Mouse (Mus musculus) hindbrain, embryonic 16.5 days (tissue): ENCODE measurements around the gene Cdh23. TPM values are rescaled to one million over a fixed set of nuclear protein-coding genes. Genes with fewer than 3 reads are reported as not detected.

Source experiments
- ATAC-seq: fragments of 200-750 bp; cut with Nextera tagmentation; 2 replicates; pipeline ENCODE4 v1.8.0; 2017; ENCODE audit warnings: moderate TSS enrichment, moderate library complexity
- H3K27ac ChIP-seq: fragments of 300-500 bp; sonication (generic); 2 replicates; pipeline ENCODE4 v1.5.1; 2014; ENCODE audit warnings: low read depth, mild to moderate bottlenecking, control low read depth, low read length, moderate library complexity
- H3K27me3 ChIP-seq: fragments of 300-500 bp; sonication (generic); replicated peaks from 2 replicates; pipeline ENCODE4 v1.6.1; 2014; ENCODE audit warnings: low read length; ENCODE audit not compliant: control insufficient read depth, insufficient read depth
- H3K36me3 ChIP-seq: fragments of 300-500 bp; sonication (generic); 2 replicates; pipeline ENCODE4 v1.6.1; 2014; ENCODE audit warnings: mild to moderate bottlenecking, low read length, moderate library complexity, mixed read lengths; ENCODE audit not compliant: control insufficient read depth, insufficient read depth
- H3K4me1 ChIP-seq: fragments of 300-500 bp; sonication (generic); 2 replicates; pipeline ENCODE4 v1.6.1; 2014; ENCODE audit warnings: low read depth, low read length; ENCODE audit not compliant: control insufficient read depth, insufficient read depth
- H3K4me2 ChIP-seq: fragments of 300-500 bp; sonication (generic); 2 replicates; pipeline ENCODE4 v1.6.1; 2014; ENCODE audit warnings: mild to moderate bottlenecking, low read length, control low read depth, moderate library complexity
- H3K4me3 ChIP-seq: fragments of 300-500 bp; sonication (generic); 2 replicates; pipeline ENCODE4 v1.5.1; 2014; ENCODE audit warnings: mild to moderate bottlenecking, low read length, control low read depth, moderate library complexity
- H3K9ac ChIP-seq: fragments of 300-500 bp; sonication (generic); 2 replicates; pipeline ENCODE4 v1.6.1; 2014; ENCODE audit warnings: low read depth, mild to moderate bottlenecking, control low read depth, low read length, moderate library complexity
- H3K9me3 ChIP-seq: fragments of 300-500 bp; sonication (generic); 2 replicates; pipeline ENCODE4 v1.6.1; 2014; ENCODE audit warnings: mild to moderate bottlenecking, low read length, moderate library complexity; ENCODE audit not compliant: control insufficient read depth
- WGBS: fragments of 180-500 bp; shearing (Covaris S2); extraction: QIAGEN DNeasy Blood & Tissue Kit; methylation state at CpG from one replicate; pipeline ENCODE4 v1.1.7; 2014; 5-methylcytosine and 5-hydroxymethylcytosine counted together
- polyA plus RNA-seq: library from polyadenylated mRNA; unstranded; fragments of >200 nt; fragmentation: Nextera tagmentation; extraction: Ambion mirVana; gene quantifications from 2 replicates; pipeline ENCODE4 v1.2.1, GENCODE M21; 2015

Cdh23 gene
- polyA plus RNA-seq, 1 experiment from 2014 or later, result 6.1 TPM

GRCm38 (mm10) chr10:60268738-60269137 lies 427.6 kb downstream of the Cdh23 start:
- H3K4me2 ChIP-seq, result no peak overlapping the region
- no peak for ATAC-seq
- 89% methylated on average over 11 of the region's 11 CpGs for WGBS

GRCm38 (mm10) chr10:60266842-60267401 lies 429.4 kb downstream of the Cdh23 start:
- Histone ChIP-seq H3K4me2 (no peak overlapping the region), H3K9me3 (no peaks in the 10 kb centered on the region), H3K27me3 (no peaks in the 10 kb centered on the region), H3K4me3 (no peak overlapping the region), H3K4me1 (peaks cover 4% of the 10 kb centered on the region), H3K27ac (no peak overlapping the region), H3K9ac (no peak overlapping the region), H3K36me3 (no peaks in the 10 kb centered on the region)
- WGBS, result 89% methylated on average over 8 of the region's 8 CpGs
- no peak for ATAC-seq

More at GRCm38 (mm10) chr10:60268738-60269137, 427.6 kb downstream of the Cdh23 start:
- Histone ChIP-seq H3K27ac (no peak overlapping the region), H3K27me3 (no peaks in the 10 kb centered on the region), H3K4me3 (no peak overlapping the region), H3K9me3 (no peaks in the 10 kb centered on the region), H3K4me1 (no peaks in the 10 kb centered on the region), H3K36me3 (no peaks in the 10 kb centered on the region), H3K9ac (no peak overlapping the region)

GRCm38 (mm10) chr10:60265252-60265651 lies 431.0 kb downstream of the Cdh23 start:
- no peaks in the 10 kb centered on the region for H3K9me3 ChIP-seq
- no peak overlapping the region for H3K4me3 ChIP-seq
- H3K36me3 ChIP-seq, result no peaks in the 10 kb centered on the region
- peaks cover 4% of the 10 kb centered on the region for H3K4me1 ChIP-seq
- H3K9ac ChIP-seq, result no peak overlapping the region
- WGBS, result 71% methylated on average over 10 of the region's 10 CpGs
- H3K4me2 ChIP-seq, result no peak overlapping the region
- no peaks in the 10 kb centered on the region for H3K27me3 ChIP-seq
- no peak for ATAC-seq
- H3K27ac ChIP-seq, result no peak overlapping the region

- 91% methylated on average over 7 of the region's 7 CpGs for WGBS
- ATAC-seq, result no peak
- Histone ChIP-seq H3K36me3 (no peaks in the 10 kb centered on the region), H3K27ac (no peak overlapping the region), H3K4me3 (no peak overlapping the region), H3K9me3 (no peaks in the 10 kb centered on the region), H3K4me1 (peaks cover 4% of the 10 kb centered on the region), H3K9ac (no peak overlapping the region), H3K27me3 (no peaks in the 10 kb centered on the region), H3K4me2 (no peak overlapping the region)
Measured at GRCm38 (mm10) chr10:60263351-60263750, 432.9 kb downstream of the Cdh23 start.

GRCm38 (mm10) chr10:60262386-60262785 lies 433.9 kb downstream of the Cdh23 start:
- H3K4me1 ChIP-seq, result peaks cover 4% of the 10 kb centered on the region
- WGBS, result 12% methylated on average over 3 of the region's 3 CpGs
- no peak overlapping the region for H3K9ac ChIP-seq

GRCm38 (mm10) chr10:60261530-60261929 lies 434.8 kb downstream of the Cdh23 start:
- H3K9ac ChIP-seq, result no peak overlapping the region
- H3K4me2 ChIP-seq, result no peak overlapping the region
- no peak overlapping the region for H3K27ac ChIP-seq
- H3K36me3 ChIP-seq, result no peaks in the 10 kb centered on the region
- no peaks in the 10 kb centered on the region for H3K9me3 ChIP-seq
- no peaks in the 10 kb centered on the region for H3K27me3 ChIP-seq
- no peak overlapping the region for H3K4me3 ChIP-seq
- no peak for ATAC-seq
- 30% methylated on average over 5 of the region's 5 CpGs for WGBS
- peaks cover 4% of the 10 kb centered on the region for H3K4me1 ChIP-seq

More at GRCm38 (mm10) chr10:60262386-60262785, 433.9 kb downstream of the Cdh23 start:
- peak; percentile 92 for ATAC-seq
- H3K27me3 ChIP-seq, result no peaks in the 10 kb centered on the region
- no peaks in the 10 kb centered on the region for H3K36me3 ChIP-seq
- H3K27ac ChIP-seq, result 0 out of 2 replicates have a peak overlapping the region, but pooled peaks have one; percentile 48
- no peak overlapping the region for H3K4me3 ChIP-seq
- no peak overlapping the region for H3K4me2 ChIP-seq
- H3K9me3 ChIP-seq, result no peaks in the 10 kb centered on the region

GRCm38 (mm10) chr10:60260557-60261294 lies 435.6 kb downstream of the Cdh23 start:
- no peaks in the 10 kb centered on the region for H3K27me3 ChIP-seq
- no peak for ATAC-seq
- H3K9me3 ChIP-seq, result no peaks in the 10 kb centered on the region
- H3K9ac ChIP-seq, result no peak overlapping the region
- H3K4me1 ChIP-seq, result peaks cover 4% of the 10 kb centered on the region
- no peak overlapping the region for H3K4me3 ChIP-seq
- H3K4me2 ChIP-seq, result no peak overlapping the region
- no peaks in the 10 kb centered on the region for H3K36me3 ChIP-seq
- no peak overlapping the region for H3K27ac ChIP-seq
- whole genome bisulfite sequencing, result 88% methylated on average over 5 of the region's 5 CpGs

GRCm38 (mm10) chr10:60257261-60257825 lies 438.9 kb downstream of the Cdh23 start:
- no peaks in the 10 kb centered on the region for H3K9me3 ChIP-seq
- no peak overlapping the region for H3K27ac ChIP-seq
- no peak overlapping the region for H3K4me2 ChIP-seq
- no peak overlapping the region for H3K4me3 ChIP-seq
- peaks cover 4% of the 10 kb centered on the region for H3K4me1 ChIP-seq
- WGBS, result 55% methylated on average over 16 of the region's 16 CpGs
- no peak for ATAC-seq
- no peaks in the 10 kb centered on the region for H3K27me3 ChIP-seq
- H3K9ac ChIP-seq, result no peak overlapping the region
- no peaks in the 10 kb centered on the region for H3K36me3 ChIP-seq

- 90% methylated on average over 6 of the region's 6 CpGs for WGBS
- Histone ChIP-seq H3K9ac (no peak overlapping the region), H3K36me3 (no peaks in the 10 kb centered on the region), H3K4me1 (no peaks in the 10 kb centered on the region), H3K4me3 (no peak overlapping the region), H3K4me2 (no peak overlapping the region), H3K9me3 (no peaks in the 10 kb centered on the region), H3K27ac (no peak overlapping the region), H3K27me3 (no peaks in the 10 kb centered on the region)
- ATAC-seq, result no peak
Measured at GRCm38 (mm10) chr10:60256088-60256487, 440.2 kb downstream of the Cdh23 start.
